Mouse (Mus musculus) bone marrow, adult 2 months (tissue): ENCODE results near the gene Polr2i. TPM values are rescaled to one million over a fixed set of nuclear protein-coding genes. Genes with fewer than 3 reads are reported as not detected.
"Not testable (repeated sequence)": the region's sequence is repeated elsewhere in the genome, so short reads cannot be mapped to it uniquely, and the experiment has no call there.

Experiments
- H3K27ac ChIP-seq: fragments of 200-500 bp; 2 replicates; pipeline ENCODE4 v1.5.1; 2012; ENCODE audit warnings: low read depth, mild to moderate bottlenecking, control low read depth, inconsistent platforms, low read length; ENCODE audit not compliant: control insufficient read depth, poor library complexity, insufficient read depth
- H3K4me1 ChIP-seq: fragments of 200-500 bp; 2 replicates; pipeline ENCODE4 v1.6.1; 2011; ENCODE audit warnings: low read length; ENCODE audit not compliant: control insufficient read depth, insufficient read depth
- H3K4me3 ChIP-seq: fragments of 200-500 bp; replicated peaks from 2 replicates; pipeline ENCODE3; 2011; ENCODE audit warnings: mild to moderate bottlenecking, low read depth, low read length, control low read depth; ENCODE audit not compliant: control insufficient read depth
- CTCF ChIP-seq: fragments of 200-500 bp; IDR thresholded peaks from 2 replicates; pipeline ENCODE4 v1.5.1; 2011; ENCODE audit warnings: low read length, control low read depth; ENCODE audit not compliant: control insufficient read depth, insufficient read depth
- POLR2A ChIP-seq: fragments of 200-500 bp; IDR thresholded peaks from 2 replicates; pipeline ENCODE4 v1.6.1; 2011; ENCODE audit warnings: low read depth, mild to moderate bottlenecking, control low read depth, low read length, borderline replicate concordance; ENCODE audit not compliant: control insufficient read depth
- WGBS: fragments of 180-500 bp; shearing (Covaris S2); methylation state at CpG from one replicate; pipeline ENCODE4 v1.1.7; 2018; 5-methylcytosine and 5-hydroxymethylcytosine counted together
- polyA plus RNA-seq: library from polyadenylated mRNA; stranded (reverse); fragments of >200 nt; gene quantifications from 2 replicates; pipeline ENCODE4 v1.2.4, GENCODE M21; 2011; ENCODE audit warnings: low replicate concordance; ENCODE audit not compliant: missing spikeins, insufficient read depth, insufficient read length

Gene Polr2i
- polyA plus RNA-seq, 1 experiment: 50.8 TPM

DNA sequence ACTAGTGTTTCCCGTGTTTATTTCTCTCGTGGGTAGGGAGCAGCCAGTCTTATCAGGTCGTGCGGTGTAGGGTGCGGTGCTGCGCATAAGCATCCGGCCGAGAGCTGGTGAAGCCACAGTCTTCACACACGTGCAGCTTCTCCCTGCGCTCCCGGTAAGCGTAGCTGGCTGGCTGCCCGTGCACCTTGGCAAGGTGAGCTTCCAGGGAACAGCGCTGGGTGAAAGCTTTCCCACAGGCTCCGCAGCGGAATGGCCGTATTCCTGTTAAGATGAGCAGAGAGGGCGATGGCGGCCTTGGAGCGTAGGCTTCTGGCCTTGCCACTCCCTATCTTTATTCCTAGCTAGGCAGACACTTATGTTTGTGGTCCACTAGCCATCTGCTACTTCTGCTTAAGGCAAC, 1.6 kb downstream of the Polr2i start:
- peaks cover 1% of the 10 kb centered on the region; the same call in 1 of the 2 replicates for H3K4me1 ChIP-seq
- no peak overlapping the region for H3K4me3 ChIP-seq
- WGBS: 87% methylated on average over 20 of the region's 20 CpGs
- H3K27ac ChIP-seq: no peak overlapping the region
- TF ChIP-seq CTCF (no peak), POLR2A (no peak)

DNA sequence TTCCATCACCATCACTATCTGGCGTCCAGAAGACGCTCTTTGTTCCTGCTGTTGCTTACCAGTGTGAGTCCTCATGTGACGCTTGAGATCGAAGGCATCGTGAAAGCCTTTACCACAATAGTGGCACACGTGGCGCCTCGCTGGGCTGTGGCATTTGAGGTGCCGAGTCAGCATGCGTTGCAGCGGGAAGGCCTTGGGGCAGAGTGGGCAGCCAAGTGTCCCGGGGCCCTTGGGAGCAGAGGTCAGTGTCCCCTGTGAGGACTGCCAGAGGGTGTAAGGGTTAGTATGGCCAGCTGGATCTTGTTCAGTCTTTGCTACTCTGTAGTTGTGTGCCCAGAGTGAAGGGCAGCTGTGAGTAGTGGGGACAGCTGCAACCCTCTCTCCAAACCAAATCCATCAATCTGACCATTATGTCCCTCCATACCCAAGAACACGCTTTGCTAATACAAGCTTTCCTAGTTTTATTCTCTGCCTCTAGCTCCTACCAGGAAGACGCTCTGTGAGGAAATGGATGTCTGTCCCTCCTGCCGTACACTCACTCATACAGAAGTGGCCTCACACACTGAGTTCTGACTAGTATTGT, 2.6 kb downstream of the Polr2i start:
- 89% methylated on average over 15 of the region's 15 CpGs for WGBS

DNA sequence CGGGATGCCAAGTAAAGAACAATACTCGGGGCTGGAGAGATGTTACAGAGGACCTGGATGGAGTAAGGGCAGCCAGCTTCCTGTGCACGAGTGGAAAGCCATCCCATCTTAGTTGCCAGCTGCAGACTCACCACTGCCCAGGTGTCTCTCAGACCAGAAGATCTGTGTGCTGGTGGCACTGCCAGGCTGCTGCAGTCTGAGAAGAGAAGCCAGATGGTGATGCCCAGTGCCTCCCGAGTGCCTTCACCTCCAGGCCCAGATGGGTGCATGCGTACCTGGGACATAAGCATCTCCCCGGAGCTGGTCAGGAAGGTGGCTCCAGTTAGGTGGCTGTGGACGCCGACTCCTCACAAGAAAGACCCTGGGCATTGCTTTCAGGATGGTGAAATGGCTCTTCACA, 3.3 kb downstream of the Polr2i start:
- TF ChIP-seq CTCF: no peak
- TF ChIP-seq POLR2A: no peak
- Histone ChIP-seq H3K4me3 (no peak overlapping the region), H3K4me1 (peaks cover 1% of the 10 kb centered on the region; the same call in 1 of the 2 replicates), H3K27ac (no peak overlapping the region)
- WGBS: 84% methylated on average over 8 of the region's 8 CpGs

More for the DNA sequence above, 2.6 kb downstream of the Polr2i start:
- no peak for TF ChIP-seq CTCF
- no peak for TF ChIP-seq POLR2A
- H3K4me3 ChIP-seq: no peak overlapping the region
- no peak overlapping the region for H3K27ac ChIP-seq
- peaks cover 1% of the 10 kb centered on the region; the same call in 1 of the 2 replicates for H3K4me1 ChIP-seq

DNA sequence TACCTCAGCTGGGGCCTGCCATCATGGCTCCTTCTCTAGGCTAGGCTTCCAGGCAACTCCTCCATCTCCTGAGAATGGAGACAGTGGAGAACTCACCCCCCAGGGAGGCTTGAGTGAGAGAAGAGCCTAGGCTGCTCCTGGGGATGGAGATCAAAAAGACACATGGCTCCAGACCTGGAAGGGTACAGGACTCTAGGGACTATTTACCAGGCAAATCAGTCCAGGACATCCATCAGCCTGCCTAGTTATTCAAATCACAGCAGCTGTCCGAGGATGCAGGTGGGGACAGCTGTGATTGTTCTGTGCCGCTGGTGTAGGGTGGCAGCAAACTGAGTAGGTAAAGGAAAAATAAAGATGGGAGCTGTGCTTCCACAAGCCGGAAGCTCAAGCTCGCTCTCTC, 3.9 kb downstream of the Polr2i start, which contains the start of gene Ovol3:
TSS of gene Ovol3 (minus strand) at position 101 of the 400 bp plus-strand sequence.
- Histone ChIP-seq H3K27ac (no peak within 1 kb of the TSS), H3K4me3 (no peak within 1 kb of the TSS), H3K4me1 (peaks cover 1% of the 10 kb centered on the region; the same call in 1 of the 2 replicates)
- WGBS: 84% methylated on average over 4 of the region's 4 CpGs
- TF ChIP-seq CTCF (no peak), POLR2A (no peak)

DNA sequence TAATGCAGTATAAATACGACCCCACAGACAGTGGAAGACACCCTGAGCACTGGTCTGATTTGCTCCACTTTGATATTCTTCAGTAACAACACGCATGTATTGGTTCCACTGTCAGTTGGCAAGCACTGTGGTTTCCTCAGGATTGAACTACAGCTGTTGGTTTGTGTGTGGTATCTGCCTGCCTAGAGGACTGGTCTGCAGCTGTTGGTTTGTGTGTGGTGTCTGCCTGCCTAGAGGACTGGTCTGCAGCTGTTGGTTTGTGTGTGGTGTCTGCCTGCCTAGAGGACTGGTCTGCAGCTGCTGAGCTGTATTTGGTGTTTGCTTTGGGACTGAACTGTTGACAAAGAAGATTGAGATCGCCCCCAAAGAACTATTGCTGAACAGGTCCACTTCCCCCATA, 5.6 kb downstream of the Polr2i start:
- not testable (repeated sequence) for H3K4me3 ChIP-seq, H3K27ac ChIP-seq, H3K4me1 ChIP-seq
- WGBS: 84% methylated on average over 3 of the region's 3 CpGs

DNA sequence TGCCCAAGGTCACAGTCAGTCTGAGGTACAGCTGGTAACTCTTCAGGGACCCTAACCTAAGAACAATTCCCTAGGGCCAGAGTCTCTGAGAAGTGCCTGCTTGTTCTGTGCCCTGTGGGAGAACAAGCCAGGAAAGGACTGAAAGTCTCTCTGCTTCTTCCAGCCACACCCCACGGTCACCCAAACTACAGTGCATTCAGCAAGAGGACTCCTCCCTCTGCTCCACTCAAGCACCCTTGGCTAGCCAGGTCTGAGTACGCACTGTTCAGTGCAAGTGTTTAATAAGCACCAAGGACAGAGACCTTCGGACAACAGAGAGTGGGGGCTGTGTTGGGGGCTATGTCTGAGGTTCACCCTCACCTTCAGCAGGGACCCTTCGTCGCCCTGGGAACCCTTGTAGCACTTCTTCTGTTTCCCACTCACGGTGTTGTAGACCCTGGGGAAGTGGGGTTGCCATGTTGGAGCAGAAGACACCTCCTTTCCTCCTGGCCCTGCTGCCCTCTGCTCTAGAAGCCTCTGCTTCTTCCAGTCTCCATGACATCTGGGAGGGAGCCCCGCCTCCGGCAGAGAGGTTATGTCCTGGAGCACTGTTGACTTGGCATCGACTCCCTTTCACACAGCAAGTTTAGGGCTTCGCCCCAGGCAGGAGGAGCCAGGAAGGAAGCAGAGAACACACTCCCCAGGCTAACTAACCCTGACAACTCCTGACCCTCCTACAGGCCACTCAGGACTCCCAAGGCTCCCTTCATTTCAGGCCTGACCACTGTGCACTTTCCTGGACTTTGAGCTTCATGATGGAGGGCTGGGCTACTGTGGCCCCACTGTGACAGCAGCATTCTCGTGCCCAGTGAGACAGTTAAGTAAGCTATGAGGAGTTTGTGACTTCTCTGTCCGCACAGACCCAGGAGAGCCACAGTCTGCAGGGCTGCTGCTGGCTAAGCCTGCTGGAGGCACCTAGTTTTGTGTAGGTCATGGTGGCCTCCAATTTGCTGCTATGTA, 20.5 kb downstream of the Polr2i start:
- no peaks in the 10 kb centered on the region for H3K4me1 ChIP-seq
- no peak overlapping the region for H3K27ac ChIP-seq
- whole genome bisulfite sequencing: 89% methylated on average over 12 of the region's 12 CpGs
- no peak overlapping the region for H3K4me3 ChIP-seq
- no peak for TF ChIP-seq POLR2A
- TF ChIP-seq CTCF: no peak

DNA sequence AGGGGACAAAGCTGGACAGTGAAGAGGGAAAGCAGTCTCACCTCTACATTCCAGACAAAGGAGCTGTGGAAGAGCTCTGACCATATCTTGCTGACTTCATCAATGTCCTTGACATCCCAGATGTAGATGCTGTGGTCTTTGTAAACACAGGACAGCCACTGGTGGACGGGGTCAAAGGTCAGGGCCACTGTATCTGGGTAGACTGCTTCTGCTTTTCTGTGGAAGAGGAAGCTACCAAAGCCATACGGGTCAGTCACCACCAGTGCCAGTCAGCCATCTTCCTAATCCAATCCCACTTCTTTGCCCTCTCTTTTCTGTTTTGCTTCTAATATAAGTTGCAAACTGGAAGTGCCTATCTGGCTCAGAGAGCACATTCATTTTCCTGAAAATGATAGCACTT, 33.3 kb downstream of the Polr2i start:
- no peak for TF ChIP-seq CTCF
- TF ChIP-seq POLR2A: no peak
- 56% methylated on average over 2 of the region's 2 CpGs for WGBS
- no peak overlapping the region for H3K4me3 ChIP-seq
- H3K27ac ChIP-seq: no peak overlapping the region
- H3K4me1 ChIP-seq: no peaks in the 10 kb centered on the region

DNA sequence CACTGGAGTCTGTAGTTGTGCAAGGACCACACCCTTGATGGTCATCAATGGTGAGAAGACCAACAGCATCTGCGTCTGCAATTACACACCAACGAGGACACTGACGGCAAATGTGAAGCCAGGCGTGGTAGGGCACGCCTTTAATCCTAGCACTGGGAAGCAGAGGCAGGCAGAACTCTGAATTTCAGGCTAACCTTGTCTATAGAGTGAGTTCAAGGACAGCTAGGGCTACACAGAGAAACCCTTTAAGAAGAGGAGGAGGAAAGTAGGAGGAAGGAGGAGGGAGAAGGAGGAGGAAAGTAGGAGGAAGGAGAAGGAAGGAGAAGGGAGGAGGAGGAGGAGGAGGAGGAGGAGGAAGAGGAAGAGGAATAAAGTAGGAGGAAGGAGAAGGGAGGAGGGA, 33.8 kb downstream of the Polr2i start:
- no peak for TF ChIP-seq POLR2A
- no peak for TF ChIP-seq CTCF
- no peak overlapping the region for H3K27ac ChIP-seq
- H3K4me3 ChIP-seq: no peak overlapping the region
- H3K4me1 ChIP-seq: no peaks in the 10 kb centered on the region
- WGBS: 78% methylated on average over 5 of the region's 5 CpGs
